Mouse (Mus musculus): ENCODE results near the gene Vwa5b1. TPM values are rescaled to one million over a fixed set of nuclear protein-coding genes. Genes with fewer than 3 reads are reported as not detected.

The Vwa5b1 gene
- total RNA-seq (2012; rRNA removed) (not detected in 2 replicates), polyA plus RNA-seq (2012; ENCODE audit: insufficient read depth in 1 of 2, insufficient read length in 2 of 2, low read depth in 1 of 2, low replicate concordance in 2 of 2, missing spikeins in 1 of 2) (not detected)

DNA sequence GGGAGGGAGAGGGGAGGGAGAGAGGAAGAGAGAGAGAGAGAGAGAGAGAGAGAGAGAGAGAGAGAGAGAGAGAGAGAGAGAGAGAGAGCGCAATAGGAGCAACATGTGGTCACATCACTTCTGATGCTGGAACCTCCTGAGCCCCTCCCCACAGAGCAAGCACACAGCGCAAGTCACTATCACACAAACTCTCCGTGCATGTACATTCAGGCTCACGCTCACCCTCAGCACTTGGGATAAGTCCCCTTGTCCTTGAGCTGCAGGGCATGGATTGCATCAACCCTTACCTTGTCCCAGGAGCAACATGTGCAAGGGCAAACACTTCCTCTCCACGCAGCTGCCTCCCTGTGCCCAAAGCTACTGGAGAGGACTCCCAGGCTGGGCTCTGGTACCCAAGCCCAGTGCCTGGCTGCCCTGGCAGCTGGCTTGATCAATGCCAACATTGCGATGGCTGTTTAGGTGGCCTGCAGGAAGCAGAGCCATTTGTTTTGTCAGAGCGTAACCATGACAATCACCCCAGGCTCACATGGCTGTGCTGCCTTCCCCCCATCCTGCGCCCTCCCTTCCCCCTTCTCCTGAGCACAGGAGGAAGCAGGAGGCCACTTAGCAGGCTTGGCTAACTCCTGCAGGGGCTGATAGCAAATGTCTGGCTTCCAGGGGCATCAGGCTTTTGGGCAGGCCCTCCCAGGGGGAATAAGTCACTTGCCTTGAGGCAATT, at the start of gene Vwa5b1:
Gene Vwa5b1 (minus strand): TSS at position 457 of the 718 bp plus-strand sequence.
- H3K4me1 ChIP-seq (ENCODE audit: control insufficient read depth in 1 of 2, insufficient read depth in 2 of 2, low read length in 2 of 2), result no peaks in the 10 kb centered on the region
- DNase-seq (ENCODE audit: low read depth, low spot score), result no peak
- no peaks in the 10 kb centered on the region for H3K27me3 ChIP-seq (ENCODE audit: control insufficient read depth in 1 of 2, insufficient read depth in 2 of 2, low read length in 2 of 2)
- no peaks in the 10 kb centered on the region for H3K36me3 ChIP-seq (ENCODE audit: control insufficient read depth in 1 of 2, insufficient read depth in 2 of 2, low read length in 2 of 2)
- no peaks in the 10 kb centered on the region for H3K79me2 ChIP-seq (ENCODE audit: control insufficient read depth, insufficient read depth, low read length, poor library complexity)
- H3K9me3 ChIP-seq (replicated peaks; ENCODE audit: insufficient read depth, low read length), result no peaks in the 10 kb centered on the region
- H3K9ac ChIP-seq (ENCODE audit: control insufficient read depth, low read depth, low read length, poor library complexity, severe bottlenecking), result no peak within 1 kb of the TSS
- TF ChIP-seq MAX (IDR thresholded peaks at IDR 0.05; ENCODE audit: low read length) (no peak), USF2 (IDR thresholded peaks at IDR 0.05; ENCODE audit: borderline replicate concordance in 1 of 2, insufficient read depth in 1 of 2, low read depth in 1 of 2, low read length in 2 of 2) (no peak), GABPA (IDR thresholded peaks at IDR 0.05; ENCODE audit: low read depth, low read length) (no peak), TBP (IDR thresholded peaks at IDR 0.05; ENCODE audit: low read depth, low read length) (no peak), NRF1 (IDR thresholded peaks at IDR 0.05; ENCODE audit: insufficient read depth, low read depth, low read length, poor library complexity, severe bottlenecking) (no peak), USF1 (IDR thresholded peaks at IDR 0.05; ENCODE audit: low read depth, low read length) (no peak), MXI1 (IDR thresholded peaks at IDR 0.05; ENCODE audit: low read depth, low read length) (no peak), MAZ (IDR thresholded peaks at IDR 0.05; ENCODE audit: low read depth, low read length) (no peak), ZKSCAN1 (IDR thresholded peaks at IDR 0.05; ENCODE audit: low read depth, low read length) (no peak), TAL1 (IDR thresholded peaks at IDR 0.05; ENCODE audit: low read length) (no peak), RAD21 (IDR thresholded peaks at IDR 0.05; ENCODE audit: low read depth, low read length) (no peak), MYB (IDR thresholded peaks at IDR 0.05; ENCODE audit: low read depth, low read length) (no peak), POLR2AphosphoS2 (IDR thresholded peaks at IDR 0.05; ENCODE audit: low read length) (no peak), E2F4 (IDR thresholded peaks at IDR 0.05; ENCODE audit: borderline replicate concordance, low read depth, low read length) (no peak), CHD1 (IDR thresholded peaks at IDR 0.05; ENCODE audit: low read depth, low read length) (no peak), UBTF (IDR thresholded peaks at IDR 0.05; ENCODE audit: borderline replicate concordance, insufficient read depth, low read depth, low read length) (no peak)
- no peak within 1 kb of the TSS for H3K27ac ChIP-seq (ENCODE audit: control insufficient read depth, low read depth, low read length)
- no peak within 1 kb of the TSS for H3K4me3 ChIP-seq (ENCODE audit: control insufficient read depth in 1 of 2, insufficient read depth in 1 of 2, low read depth in 2 of 2, low read length in 2 of 2)

- H3K9me3 ChIP-seq (replicated peaks; ENCODE audit: insufficient read depth, low read length), result no peaks in the 10 kb centered on the region
- H3K27me3 ChIP-seq (ENCODE audit: control insufficient read depth in 1 of 2, insufficient read depth in 2 of 2, low read length in 2 of 2), result no peaks in the 10 kb centered on the region
- H3K79me2 ChIP-seq (ENCODE audit: control insufficient read depth, insufficient read depth, low read length, poor library complexity), result no peaks in the 10 kb centered on the region
- DNase-seq (ENCODE audit: low read depth, low spot score), result no peak
- H3K9ac ChIP-seq (ENCODE audit: control insufficient read depth, low read depth, low read length, poor library complexity, severe bottlenecking), result no peak overlapping the region
- no peaks in the 10 kb centered on the region for H3K36me3 ChIP-seq (ENCODE audit: control insufficient read depth in 1 of 2, insufficient read depth in 2 of 2, low read length in 2 of 2)
- no peaks in the 10 kb centered on the region for H3K4me1 ChIP-seq (ENCODE audit: control insufficient read depth in 1 of 2, insufficient read depth in 2 of 2, low read length in 2 of 2)
- no peak overlapping the region for H3K4me3 ChIP-seq (ENCODE audit: control insufficient read depth in 1 of 2, insufficient read depth in 1 of 2, low read depth in 2 of 2, low read length in 2 of 2)
- no peak overlapping the region for H3K27ac ChIP-seq (ENCODE audit: control insufficient read depth, low read depth, low read length)
- TF ChIP-seq ELF1 (IDR thresholded peaks at IDR 0.05; ENCODE audit: low read depth, low read length), result no peak
- no peak for TF ChIP-seq ZMIZ1 (IDR thresholded peaks at IDR 0.05; ENCODE audit: low read depth, low read length)
- TF ChIP-seq USF1 (IDR thresholded peaks at IDR 0.05; ENCODE audit: low read depth, low read length), result no peak
- TF ChIP-seq POLR2A (IDR thresholded peaks at IDR 0.05; ENCODE audit: control insufficient read depth in 1 of 2, insufficient read depth in 1 of 2, low read depth in 1 of 2, low read length in 2 of 2, poor library complexity in 1 of 2), result no peak
- TF ChIP-seq MYC (IDR thresholded peaks at IDR 0.05; ENCODE audit: low read depth, low read length), result no peak
- no peak for TF ChIP-seq ZKSCAN1 (IDR thresholded peaks at IDR 0.05; ENCODE audit: low read depth, low read length)
- TF ChIP-seq TCF12 (IDR thresholded peaks at IDR 0.05; ENCODE audit: low read depth, low read length), result no peak
- no peak for TF ChIP-seq POLR2AphosphoS5 (IDR thresholded peaks at IDR 0.05; ENCODE audit: borderline replicate concordance, low read depth, low read length)
- no peak for TF ChIP-seq RCOR1 (IDR thresholded peaks at IDR 0.05; ENCODE audit: low read depth, low read length)
Observed at GRCm38 (mm10) chr4:138682760-138683159, 47.1 kb upstream of the Vwa5b1 start.

Measured in MEL (cell line).